Mouse (Mus musculus) G1E (cell line): ENCODE results near the gene Klhl29.

Source experiments
- CTCF ChIP-seq: IDR thresholded peaks from 2 replicates; pipeline ENCODE4 v1.5.1; 2012; ENCODE audit warnings: low read depth, low read length, inconsistent platforms, mixed read lengths
- GATA1 ChIP-seq: IDR thresholded peaks from 2 replicates; pipeline ENCODE4 v1.6.1; 2012; ENCODE audit warnings: borderline replicate concordance, low read length, inconsistent platforms, mixed read lengths
- GATA2 ChIP-seq: IDR thresholded peaks from 2 replicates; pipeline ENCODE4 v1.6.1; 2012; ENCODE audit warnings: low read depth, low read length, inconsistent platforms, borderline replicate concordance
- TAL1 ChIP-seq: conservative IDR thresholded peaks from 2 replicates; pipeline ENCODE4 v1.6.1; 2012; ENCODE audit warnings: low read depth, low read length, inconsistent platforms, mixed read lengths

- TF ChIP-seq CTCF (no peak), TAL1 (no peak), GATA2 (no peak), GATA1 (no peak)
These were observed 38.4 kb downstream of the Klhl29 start for GRCm38 (mm10) chr12:5336927-5337712.
